Mouse (Mus musculus): ENCODE measurements at regions not wholly inside any gene's neighbourhood (a gene's known extent, or its start where the extent isn't known, plus 50 kb on each side); places are given as distances from the start of the nearest gene placed in this dataset.

- no peak overlapping the region for H3K4me3 ChIP-seq (replicated peaks)
- H3K9ac ChIP-seq: no peak overlapping the region
- H3K4me2 ChIP-seq: no peak overlapping the region
- WGBS: 66% methylated on average over 22 of the region's 22 CpGs
- ATAC-seq (replicated peaks; ENCODE audit: low FRiP score): no peak
- H3K36me3 ChIP-seq: no peaks in the 10 kb centered on the region
- H3K9me3 ChIP-seq (replicated peaks): no peaks in the 10 kb centered on the region
- H3K4me1 ChIP-seq: no peaks in the 10 kb centered on the region
- H3K27me3 ChIP-seq: no peaks in the 10 kb centered on the region
- no peak overlapping the region for H3K27ac ChIP-seq
These were observed 251.9 kb downstream of the Foxo1 start for GRCm38 (mm10) chr3:52519910-52520608.

GRCm38 (mm10) chr3:52517808-52518207, 249.7 kb downstream of the Foxo1 start:
- Histone ChIP-seq H3K27me3 (no peaks in the 10 kb centered on the region), H3K9ac (no peak overlapping the region), H3K4me1 (no peaks in the 10 kb centered on the region), H3K4me3 (replicated peaks) (no peak overlapping the region), H3K4me2 (no peak overlapping the region), H3K36me3 (no peaks in the 10 kb centered on the region), H3K27ac (no peak overlapping the region), H3K9me3 (replicated peaks) (no peaks in the 10 kb centered on the region)
- no peak for ATAC-seq (replicated peaks; ENCODE audit: low FRiP score)
- WGBS: 81% methylated on average over 3 of the region's 3 CpGs

GRCm38 (mm10) chr3:52516691-52517090, 248.6 kb downstream of the Foxo1 start:
- H3K36me3 ChIP-seq: no peaks in the 10 kb centered on the region
- H3K4me3 ChIP-seq (replicated peaks): no peak overlapping the region
- no peak overlapping the region for H3K27ac ChIP-seq
- ATAC-seq (replicated peaks; ENCODE audit: low FRiP score): no peak
- no peaks in the 10 kb centered on the region for H3K4me1 ChIP-seq
- H3K27me3 ChIP-seq: no peaks in the 10 kb centered on the region
- H3K9ac ChIP-seq: no peak overlapping the region
- no peaks in the 10 kb centered on the region for H3K9me3 ChIP-seq (replicated peaks)
- 97% methylated on average over 5 of the region's 5 CpGs for WGBS
- no peak overlapping the region for H3K4me2 ChIP-seq

- no peak for ATAC-seq (replicated peaks; ENCODE audit: low FRiP score)
- H3K4me3 ChIP-seq (replicated peaks): no peak overlapping the region
- no peaks in the 10 kb centered on the region for H3K36me3 ChIP-seq
- H3K4me1 ChIP-seq: 0 out of 2 replicates have a peak, but pooled peaks cover 3% of the 10 kb centered on the region
- no peak overlapping the region for H3K4me2 ChIP-seq
- WGBS: 87% methylated on average over 8 of the region's 8 CpGs
- no peaks in the 10 kb centered on the region for H3K9me3 ChIP-seq (replicated peaks)
- no peak overlapping the region for H3K9ac ChIP-seq
- H3K27me3 ChIP-seq: no peaks in the 10 kb centered on the region
- no peak overlapping the region for H3K27ac ChIP-seq
These were observed 244.6 kb downstream of the Foxo1 start for GRCm38 (mm10) chr3:52512761-52513160.

- H3K36me3 ChIP-seq: no peaks in the 10 kb centered on the region
- 78% methylated on average over 9 of the region's 9 CpGs for WGBS
These were observed 243.4 kb downstream of the Foxo1 start for GRCm38 (mm10) chr3:52511549-52511948.

GRCm38 (mm10) chr3:52510831-52511230, 242.7 kb downstream of the Foxo1 start:
- Histone ChIP-seq H3K36me3 (no peaks in the 10 kb centered on the region), H3K9me3 (replicated peaks) (no peaks in the 10 kb centered on the region), H3K4me1 (0 out of 2 replicates have a peak, but pooled peaks cover 3% of the 10 kb centered on the region), H3K27me3 (no peaks in the 10 kb centered on the region), H3K4me3 (replicated peaks) (no peak overlapping the region), H3K9ac (no peak overlapping the region), H3K4me2 (no peak overlapping the region), H3K27ac (no peak overlapping the region)
- WGBS: 73% methylated on average over 6 of the region's 6 CpGs
- ATAC-seq (replicated peaks; ENCODE audit: low FRiP score): no peak

More at GRCm38 (mm10) chr3:52511549-52511948, 243.4 kb downstream of the Foxo1 start:
- Histone ChIP-seq H3K4me1 (0 out of 2 replicates have a peak, but pooled peaks cover 3% of the 10 kb centered on the region), H3K4me3 (replicated peaks) (no peak overlapping the region), H3K9me3 (replicated peaks) (no peaks in the 10 kb centered on the region), H3K9ac (no peak overlapping the region), H3K27ac (no peak overlapping the region), H3K4me2 (no peak overlapping the region), H3K27me3 (no peaks in the 10 kb centered on the region)
- no peak for ATAC-seq (replicated peaks; ENCODE audit: low FRiP score)

GRCm38 (mm10) chr3:52510088-52510765, 242.1 kb downstream of the Foxo1 start:
- Histone ChIP-seq H3K27me3 (no peaks in the 10 kb centered on the region), H3K27ac (no peak overlapping the region), H3K36me3 (no peaks in the 10 kb centered on the region), H3K9me3 (replicated peaks) (no peaks in the 10 kb centered on the region), H3K9ac (no peak overlapping the region), H3K4me1 (0 out of 2 replicates have a peak, but pooled peaks cover 3% of the 10 kb centered on the region), H3K4me2 (peak overlapping the region; percentile 49), H3K4me3 (replicated peaks) (peak overlapping the region; percentile 24)
- ATAC-seq (replicated peaks; ENCODE audit: low FRiP score): no peak
- 69% methylated on average over 12 of the region's 12 CpGs for WGBS

GRCm38 (mm10) chr3:52503925-52504324, 235.8 kb downstream of the Foxo1 start:
- no peak overlapping the region for H3K9ac ChIP-seq
- H3K27me3 ChIP-seq: no peaks in the 10 kb centered on the region
- H3K4me2 ChIP-seq: no peak overlapping the region
- no peaks in the 10 kb centered on the region for H3K36me3 ChIP-seq
- H3K4me1 ChIP-seq: peaks cover 6% of the 10 kb centered on the region; the same call in 1 of the 2 replicates
- no peak for ATAC-seq (replicated peaks; ENCODE audit: low FRiP score)
- H3K4me3 ChIP-seq (replicated peaks): no peak overlapping the region
- no peaks in the 10 kb centered on the region for H3K9me3 ChIP-seq (replicated peaks)
- 87% methylated on average over 9 of the region's 9 CpGs for WGBS
- no peak overlapping the region for H3K27ac ChIP-seq

- H3K9ac ChIP-seq: no peak overlapping the region
- H3K4me2 ChIP-seq: no peak overlapping the region
- H3K27ac ChIP-seq: no peak overlapping the region
- 25% methylated on average over 7 of the region's 7 CpGs for WGBS
- no peaks in the 10 kb centered on the region for H3K27me3 ChIP-seq
- H3K4me1 ChIP-seq: peaks cover 6% of the 10 kb centered on the region; the same call in 1 of the 2 replicates
- H3K9me3 ChIP-seq (replicated peaks): no peaks in the 10 kb centered on the region
- H3K36me3 ChIP-seq: no peaks in the 10 kb centered on the region
- H3K4me3 ChIP-seq (replicated peaks): no peak overlapping the region
- ATAC-seq (replicated peaks; ENCODE audit: low FRiP score): no peak
These were observed 234.1 kb downstream of the Foxo1 start for GRCm38 (mm10) chr3:52502223-52502622.

- H3K9ac ChIP-seq: no peak overlapping the region
- no peak overlapping the region for H3K4me2 ChIP-seq
- no peak overlapping the region for H3K4me3 ChIP-seq (replicated peaks)
- no peak for ATAC-seq (replicated peaks; ENCODE audit: low FRiP score)
- H3K4me1 ChIP-seq: peaks cover 6% of the 10 kb centered on the region; the same call in 1 of the 2 replicates
- H3K27me3 ChIP-seq: no peaks in the 10 kb centered on the region
- no peaks in the 10 kb centered on the region for H3K9me3 ChIP-seq (replicated peaks)
- WGBS: 80% methylated on average over 8 of the region's 8 CpGs
- H3K27ac ChIP-seq: no peak overlapping the region
- no peaks in the 10 kb centered on the region for H3K36me3 ChIP-seq
These were observed 233.5 kb downstream of the Foxo1 start for GRCm38 (mm10) chr3:52501614-52502013.

GRCm38 (mm10) chr3:52500026-52500425, 231.9 kb downstream of the Foxo1 start:
- Histone ChIP-seq H3K27me3 (no peaks in the 10 kb centered on the region), H3K36me3 (no peaks in the 10 kb centered on the region), H3K9me3 (replicated peaks) (no peaks in the 10 kb centered on the region), H3K4me1 (peaks cover 6% of the 10 kb centered on the region; the same call in 1 of the 2 replicates), H3K27ac (no peak overlapping the region), H3K4me3 (replicated peaks) (no peak overlapping the region), H3K4me2 (no peak overlapping the region), H3K9ac (no peak overlapping the region)
- no peak for ATAC-seq (replicated peaks; ENCODE audit: low FRiP score)
- WGBS: 74% methylated on average over 6 of the region's 6 CpGs

- H3K4me2 ChIP-seq: no peak overlapping the region
- no peak overlapping the region for H3K27ac ChIP-seq
- no peaks in the 10 kb centered on the region for H3K27me3 ChIP-seq
- H3K4me1 ChIP-seq: peaks cover 6% of the 10 kb centered on the region; the same call in 1 of the 2 replicates
- no peak overlapping the region for H3K4me3 ChIP-seq (replicated peaks)
- ATAC-seq (replicated peaks; ENCODE audit: low FRiP score): no peak
- H3K9me3 ChIP-seq (replicated peaks): no peaks in the 10 kb centered on the region
- H3K36me3 ChIP-seq: no peaks in the 10 kb centered on the region
- H3K9ac ChIP-seq: no peak overlapping the region
- 88% methylated on average over 1 of the region's 1 CpGs for WGBS
These were observed 231.4 kb downstream of the Foxo1 start for GRCm38 (mm10) chr3:52499581-52499980.
